In genomic region chr15:79798591-79798990, GRCm38 (mm10) we compare ENCODE assay signal across 20 mouse cellular contexts. TPM values are rescaled to one million over a fixed set of nuclear protein-coding genes. Genes with fewer than 3 reads are reported as not detected.
"Had no signal": no experiment of that assay in that cellular context is flagged by ENCODE, and none has a peak within 500 bp of the region (broad histone marks: within the 10 kb centered on the region; RNA-seq: fewer than 3 reads in every experiment).

No protein-coding gene starts in this region.

- DNase-seq: kidney, adult 8-10 months; kidney, postnatal 25 days; layer of hippocampus, adult 9-11 months; liver; liver, embryonic 13.5 days; liver, postnatal 0 days; lung, postnatal 14 days; thymus, postnatal 36 days had no signal

- H3K4me1 ChIP-seq: liver, embryonic 13.5 days had no signal

- H3K4me3 ChIP-seq: limb, embryonic 12.5 days; liver, embryonic 13.5 days; lung, embryonic 15.5 days; megakaryocyte, embryonic 14.5 days; midbrain, embryonic 15.5 days; neural tube, embryonic 13.5 days; stomach, embryonic 15.5 days had no signal

- H3K27ac ChIP-seq: limb, embryonic 12.5 days; liver, embryonic 13.5 days; lung, embryonic 15.5 days; macrophage; midbrain, embryonic 15.5 days; neural tube, embryonic 13.5 days; stomach, embryonic 15.5 days had no signal

RNA-seq across cellular contexts. Expression of gene Nptxr, which starts 6.0 kb away (rescaled TPM):
- total RNA-seq: monocyte, adult 5-6 weeks had no signal

RNA-seq across cellular contexts. Expression of gene Npcd, which starts 35.4 kb away (rescaled TPM):
- total RNA-seq: monocyte, adult 5-6 weeks had no signal
- polyA plus RNA-seq: intestine, postnatal 0 days; kidney, embryonic 16.5 days; limb, embryonic 12.5 days; liver, embryonic 13.5 days; liver, postnatal 0 days; macrophage; midbrain, embryonic 11.5 days; neural tube, embryonic 13.5 days; stomach, embryonic 15.5 days; thymus, postnatal 0 days had no signal
